Mouse (Mus musculus) 3134 (cell line): ENCODE measurements at regions not wholly inside any gene's neighbourhood (a gene's known extent, or its start where the extent isn't known, plus 50 kb on each side); places are given as distances from the start of the nearest gene placed in this dataset.
A peak's percentile ranks its signal among the peaks of the same experiment; 100 is the strongest.

Experiments used
- DNase-seq: peaks from one replicate; pipeline ENCODE4 v3.0.0-alpha.2; 2011; ENCODE audit warnings: low spot score; ENCODE audit not compliant: insufficient read length; ENCODE audit errors: extremely low read depth

DNA sequence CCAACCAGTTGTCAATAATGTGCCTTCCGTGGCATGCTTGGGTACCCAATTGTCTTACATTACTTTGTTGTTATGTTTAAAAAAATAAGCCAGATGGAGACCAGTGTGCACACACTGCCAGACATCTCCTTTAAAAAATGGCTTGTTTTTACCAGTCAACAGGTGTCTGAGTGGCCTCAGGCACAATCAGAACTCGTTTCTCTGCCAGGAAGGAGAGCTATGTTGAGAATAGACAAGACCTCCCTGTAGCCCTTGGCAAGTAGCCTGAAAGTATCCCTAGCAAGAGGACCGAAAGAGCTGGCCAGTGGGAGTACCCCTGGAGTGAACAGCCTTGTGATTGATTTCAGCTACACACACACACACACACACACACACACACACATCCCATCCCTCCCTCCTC is 74.8 kb upstream of the Ptprt start:
- DNase-seq = no peak

DNA sequence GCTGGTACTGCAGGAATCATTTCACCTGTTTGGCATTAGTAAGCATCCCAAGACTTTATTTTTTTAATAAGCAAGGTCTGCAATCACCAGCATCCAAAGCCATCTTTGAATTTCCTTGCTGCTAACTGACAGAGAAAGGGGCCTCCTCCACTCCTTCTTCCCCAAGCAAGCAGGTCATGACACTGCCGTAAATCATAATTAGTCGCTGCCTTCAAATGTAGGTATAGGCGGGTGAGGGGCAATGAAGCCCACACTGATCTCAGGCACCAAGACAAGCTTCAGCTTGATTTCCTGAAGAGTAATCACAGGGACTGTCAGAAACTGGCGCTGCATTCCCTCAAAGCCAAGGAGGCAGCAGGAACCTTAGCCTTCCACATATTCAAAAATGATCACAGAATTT is 73.3 kb upstream of the Ptprt start:
- DNase-seq = no peak

DNA sequence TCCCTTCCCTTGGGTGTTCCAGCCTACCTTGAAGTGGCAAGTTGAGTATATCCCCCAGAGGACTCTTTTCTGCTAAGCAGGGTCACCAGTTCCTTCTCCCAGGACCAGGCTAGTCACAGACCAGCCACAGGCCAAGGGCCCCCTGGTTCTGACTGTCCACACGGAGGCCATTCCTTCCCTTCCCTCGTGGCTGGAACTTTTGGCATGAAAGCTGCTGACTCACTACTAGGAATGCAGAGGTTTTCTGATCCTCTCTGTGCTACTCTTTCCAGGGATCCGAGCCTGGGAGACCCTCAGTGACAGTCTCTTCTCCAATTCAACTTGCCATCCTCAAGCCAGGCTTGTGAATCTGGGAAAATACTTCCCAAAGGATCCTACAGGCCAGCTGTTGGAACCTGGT is 59.1 kb upstream of the Ptprt start:
- DNase-seq = peak; percentile 52

DNA sequence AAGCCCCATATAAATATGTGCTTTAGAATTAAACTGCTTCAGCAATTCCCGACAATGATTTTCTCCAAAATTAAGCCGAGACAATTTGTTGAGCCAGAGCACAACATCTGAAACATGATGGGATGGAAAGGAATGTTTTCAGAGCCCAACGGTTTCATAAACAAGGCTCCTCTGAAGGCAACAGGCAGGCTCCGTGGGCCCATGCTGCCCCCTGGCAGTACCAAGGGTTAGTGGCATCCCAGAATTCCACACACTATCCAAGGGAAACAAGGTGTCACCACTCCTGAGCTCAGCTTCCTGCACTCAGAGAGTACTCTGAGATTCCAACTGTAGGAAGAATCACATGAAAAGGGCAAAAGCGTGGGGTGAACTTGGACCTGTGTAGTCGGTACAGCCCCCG is 57.5 kb upstream of the Ptprt start:
- no peak for DNase-seq

DNA sequence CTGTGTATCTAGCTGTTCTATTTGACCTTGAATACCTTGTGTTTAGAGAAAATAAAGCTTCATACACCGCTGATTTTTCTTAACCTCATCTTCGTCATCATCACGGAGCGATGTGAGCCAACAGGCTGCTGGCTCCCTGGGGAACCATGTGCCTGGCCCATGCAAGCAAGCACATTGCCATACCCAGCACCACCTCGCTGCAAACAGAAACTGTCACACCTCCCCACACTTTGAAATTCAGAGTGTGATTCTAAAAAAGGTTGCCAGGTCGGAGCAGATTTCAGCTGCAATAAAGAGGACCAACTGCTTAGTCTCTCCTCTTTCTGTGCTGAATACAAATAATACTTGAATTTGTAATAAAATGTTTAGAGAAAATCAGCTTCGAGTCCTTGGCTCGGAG is 54.0 kb upstream of the Ptprt start:
- DNase-seq = no peak

DNA sequence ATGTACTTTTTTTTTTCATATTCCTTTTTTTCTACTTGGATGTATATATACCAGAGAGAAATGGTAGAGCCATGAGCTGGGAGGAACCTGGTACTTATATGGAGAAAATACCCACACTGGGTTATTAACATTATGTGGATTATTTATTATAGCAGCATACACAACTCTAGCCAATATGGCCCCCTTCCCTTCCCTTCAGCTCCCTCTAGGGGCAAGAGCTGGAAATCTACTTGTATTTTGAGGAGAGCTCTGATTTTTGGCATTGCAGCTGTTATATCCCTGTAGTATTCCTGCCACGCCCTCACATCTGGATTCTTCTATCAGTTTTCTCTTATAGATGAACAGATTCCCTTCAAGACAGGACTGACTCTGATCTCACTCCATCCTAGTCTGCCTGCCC is 52.0 kb upstream of the Ptprt start:
- DNase-seq = no peak

DNA sequence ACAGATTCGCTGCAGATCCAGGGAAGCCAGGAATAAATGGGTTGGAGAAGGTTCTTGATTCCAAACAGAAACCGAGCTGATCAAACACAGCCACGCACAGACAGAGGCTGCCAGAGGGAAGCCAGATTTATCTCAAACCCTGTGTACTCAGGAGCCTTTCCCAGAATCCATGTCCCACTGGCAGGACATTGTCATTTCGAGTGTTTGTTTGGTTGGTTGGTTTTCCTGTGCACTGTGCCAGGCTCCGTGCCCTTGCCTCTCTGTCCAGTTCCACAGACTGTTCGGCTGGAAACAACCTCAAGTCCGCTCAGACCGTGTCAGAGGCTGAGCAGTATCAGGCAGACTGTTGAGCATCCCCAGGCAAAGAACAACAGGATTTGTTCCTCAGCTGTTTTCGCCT is 51.4 kb upstream of the Ptprt start:
- no peak for DNase-seq
